ENCODE assay signal across 7 mouse cellular contexts in the genomic region with DNA sequence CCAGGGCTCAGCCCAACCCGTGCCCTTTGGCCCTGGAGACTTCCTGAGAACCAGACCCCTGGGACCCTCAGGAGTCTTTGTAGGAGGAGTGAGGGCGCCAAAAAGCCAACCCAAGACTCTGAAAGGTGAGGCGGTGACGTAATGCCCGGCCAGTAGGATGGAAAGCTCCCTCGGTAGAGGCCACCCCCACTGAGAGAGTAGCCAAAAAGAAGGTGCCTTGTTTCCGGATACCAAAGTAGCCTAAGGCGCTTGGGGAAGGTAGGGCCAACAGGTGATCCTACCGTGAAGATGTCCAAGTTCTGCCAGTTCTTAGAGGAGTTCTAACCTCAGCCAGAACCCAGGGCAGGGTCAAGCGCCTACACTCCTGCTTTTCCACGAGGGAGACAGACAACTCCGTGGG. TPM values are rescaled to one million over a fixed set of nuclear protein-coding genes. Genes with fewer than 3 reads are reported as not detected.
DNase-seq lines count a peak whose midpoint lies in the region; ATAC-seq lines count a peak whose summit lies in the region.

No protein-coding gene starts in this region.

- ATAC-seq in embryonic facial prominence, embryonic 13.5 days (ENCODE audit: insufficient number of reproducible peaks, insufficient read depth, low FRiP score, low TSS enrichment, low read depth): no peak
- ATAC-seq in intestine, embryonic 15.5 days: no peak

- no peaks in the 10 kb centered on the region for H3K27me3 ChIP-seq in embryonic facial prominence, embryonic 13.5 days
- H3K27me3 ChIP-seq in intestine, embryonic 15.5 days (replicated peaks): no peaks in the 10 kb centered on the region

- DNase-seq in spleen, postnatal 4 days (ENCODE audit: low spot score in 2 of 2): peak; percentile 31 to 74
- no peak for DNase-seq in spleen, postnatal 36 days (ENCODE audit: low spot score in 2 of 2)
- DNase-seq in naive thymus-derived CD4-positive, alpha-beta T cell, adult 2 months (ENCODE audit: low read depth): peak; percentile 57
- no peak for DNase-seq in layer of hippocampus, adult 8-10 months (ENCODE audit: low spot score in 2 of 2)
- no peak for DNase-seq in layer of hippocampus, adult 11-12 months (ENCODE audit: low spot score)

- WGBS in embryonic facial prominence, embryonic 13.5 days: 16% methylated on average over 12 of the region's 12 CpGs
- WGBS in intestine, embryonic 15.5 days: 9% methylated on average over 12 of the region's 12 CpGs

- peak overlapping the region; percentile 96 for H3K4me2 ChIP-seq in embryonic facial prominence, embryonic 13.5 days
- peak overlapping the region; percentile 84 for H3K4me2 ChIP-seq in intestine, embryonic 15.5 days (replicated peaks)

- H3K4me1 ChIP-seq in embryonic facial prominence, embryonic 13.5 days: peaks cover 24% of the 10 kb centered on the region
- peaks cover 28% of the 10 kb centered on the region for H3K4me1 ChIP-seq in intestine, embryonic 15.5 days (replicated peaks)

- no peaks in the 10 kb centered on the region for H3K9me3 ChIP-seq in embryonic facial prominence, embryonic 13.5 days
- H3K9me3 ChIP-seq in intestine, embryonic 15.5 days: no peaks in the 10 kb centered on the region

- no peak overlapping the region for H3K27ac ChIP-seq in embryonic facial prominence, embryonic 13.5 days
- peak overlapping the region; percentile 86 for H3K27ac ChIP-seq in intestine, embryonic 15.5 days

- H3K9ac ChIP-seq in embryonic facial prominence, embryonic 13.5 days: peak overlapping the region; percentile 90
- peak overlapping the region; percentile 94 for H3K9ac ChIP-seq in intestine, embryonic 15.5 days

- peak overlapping the region; percentile 85 for H3K4me3 ChIP-seq in embryonic facial prominence, embryonic 13.5 days
- H3K4me3 ChIP-seq in intestine, embryonic 15.5 days (replicated peaks): peak overlapping the region; percentile 93

- H3K36me3 ChIP-seq in embryonic facial prominence, embryonic 13.5 days: peaks cover 30% of the 10 kb centered on the region
- H3K36me3 ChIP-seq in intestine, embryonic 15.5 days: peaks cover 26% of the 10 kb centered on the region

RNA-seq across cellular contexts. Expression of gene 1700017B05Rik, which starts 1.5 kb away (rescaled TPM):
- polyA plus RNA-seq in embryonic facial prominence, embryonic 13.5 days (2015; fragmentation: Nextera tagmentation; extraction: Ambion mirVana): 18.1 and 18.8 TPM in 2 replicates
- 27.7 and 29.6 TPM in 2 replicates for polyA plus RNA-seq in intestine, embryonic 15.5 days (2015; fragmentation: Nextera tagmentation; extraction: Ambion mirVana)
- total RNA-seq in layer of hippocampus, adult 8-10 months (2022): 10 to 100 TPM; 25.0 to 43.8 (median 34.1) TPM

RNA-seq across cellular contexts. Expression of gene Trcg1, which starts 24.6 kb away (rescaled TPM):
- not detected in 2 replicates for polyA plus RNA-seq in embryonic facial prominence, embryonic 13.5 days (2015; fragmentation: Nextera tagmentation; extraction: Ambion mirVana)
- not detected in 2 replicates for polyA plus RNA-seq in intestine, embryonic 15.5 days (2015; fragmentation: Nextera tagmentation; extraction: Ambion mirVana)
- not detected for total RNA-seq in layer of hippocampus, adult 8-10 months (2022)

Comparison
In these comparisons a context has a peak if more than half of its experiments do, and no peak if none do; other contexts are left out.
1. DNase-seq: peak in spleen, postnatal 4 days (2 of 2) and naive thymus-derived CD4-positive, alpha-beta T cell, adult 2 months (single experiment); none in spleen, postnatal 36 days (0 of 2), layer of hippocampus, adult 8-10 months (0 of 2) and layer of hippocampus, adult 11-12 months (single experiment).